Mouse (Mus musculus): ENCODE measurements at regions not wholly inside any gene's neighbourhood (a gene's known extent, or its start where the extent isn't known, plus 50 kb on each side); places are given as distances from the start of the nearest gene placed in this dataset.

GRCm38 (mm10) chr10:53434376-53435171, 54.8 kb upstream of the Cep85l start:
- no peak for DNase-seq (ENCODE audit: low spot score)

DNA sequence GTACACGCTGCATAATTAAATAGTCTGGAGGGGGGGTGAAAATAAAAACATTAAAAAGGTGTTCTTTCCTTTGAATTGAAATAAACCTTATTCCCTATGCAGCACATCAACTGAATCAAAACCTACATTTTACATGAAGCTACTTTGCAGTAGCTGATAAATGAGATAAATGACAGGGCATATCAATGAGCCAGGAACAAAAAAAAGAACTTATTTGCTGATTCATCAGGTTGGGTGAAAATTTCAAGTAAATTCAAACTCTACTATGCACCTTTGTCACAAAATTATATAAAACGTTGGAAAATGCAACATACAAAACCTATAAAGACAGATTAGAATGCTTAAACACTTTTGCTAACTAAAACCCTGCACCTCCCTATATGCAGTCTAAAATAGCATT, 53.0 kb upstream of the Cep85l start:
- DNase-seq (ENCODE audit: low spot score): no peak

- no peak for DNase-seq (ENCODE audit: low spot score)
Measured at GRCm38 (mm10) chr10:53429539-53430344, 50.0 kb upstream of the Cep85l start.

Data from ovary, adult 18-20 months (tissue).